Mouse (Mus musculus) heart, embryonic 15.5 days (tissue): ENCODE results near the gene Rasgef1a. TPM values are rescaled to one million over a fixed set of nuclear protein-coding genes. Genes with fewer than 3 reads are reported as not detected.
A peak's percentile ranks its signal among the peaks of the same experiment; 100 is the strongest.

Experiments
- ATAC-seq: fragments of 200-750 bp; cut with Nextera tagmentation; replicated peaks from 2 replicates; pipeline ENCODE4 v1.8.0; 2017; ENCODE audit warnings: low read depth, moderate TSS enrichment; ENCODE audit not compliant: insufficient number of reproducible peaks, insufficient read depth, low FRiP score
- H3K27ac ChIP-seq: fragments of 300-500 bp; sonication (generic); 2 replicates; pipeline ENCODE4 v1.5.1; 2015; ENCODE audit warnings: mild to moderate bottlenecking, inconsistent platforms
- H3K27me3 ChIP-seq: fragments of 300-500 bp; sonication (generic); 2 replicates; pipeline ENCODE4 v1.6.1; 2015; ENCODE audit warnings: inconsistent platforms
- H3K36me3 ChIP-seq: fragments of 300-500 bp; sonication (generic); 2 replicates; pipeline ENCODE4 v1.6.1; 2015; ENCODE audit warnings: mild to moderate bottlenecking, inconsistent platforms
- H3K4me1 ChIP-seq: fragments of 300-500 bp; sonication (generic); replicated peaks from 2 replicates; pipeline ENCODE4 v1.6.1; 2015; ENCODE audit warnings: inconsistent platforms
- H3K4me2 ChIP-seq: fragments of 300-500 bp; sonication (generic); 2 replicates; pipeline ENCODE4 v1.6.1; 2015; ENCODE audit warnings: inconsistent platforms, mild to moderate bottlenecking, moderate library complexity
- H3K4me3 ChIP-seq: fragments of 300-500 bp; sonication (generic); 2 replicates; pipeline ENCODE4 v1.5.1; 2015; ENCODE audit warnings: mild to moderate bottlenecking, inconsistent platforms
- H3K9ac ChIP-seq: fragments of 300-500 bp; sonication (generic); 2 replicates; pipeline ENCODE4 v1.6.1; 2015; ENCODE audit warnings: mild to moderate bottlenecking, inconsistent platforms
- H3K9me3 ChIP-seq: fragments of 300-500 bp; sonication (generic); replicated peaks from 2 replicates; pipeline ENCODE4 v1.6.1; 2016; ENCODE audit warnings: inconsistent platforms
- WGBS: fragments of 180-500 bp; shearing (Covaris S2); methylation state at CpG from one replicate; pipeline ENCODE4 v1.1.7; 2015; ENCODE audit warnings: mixed read lengths; 5-methylcytosine and 5-hydroxymethylcytosine counted together
- polyA plus RNA-seq: library from polyadenylated mRNA; unstranded; fragments of >200 nt; fragmentation: Nextera tagmentation; extraction: Ambion mirVana; gene quantifications from 2 replicates; pipeline ENCODE4 v1.2.1, GENCODE M21; 2015

The Rasgef1a gene
- 0.53 and 0.65 TPM in 2 replicates for polyA plus RNA-seq

DNA sequence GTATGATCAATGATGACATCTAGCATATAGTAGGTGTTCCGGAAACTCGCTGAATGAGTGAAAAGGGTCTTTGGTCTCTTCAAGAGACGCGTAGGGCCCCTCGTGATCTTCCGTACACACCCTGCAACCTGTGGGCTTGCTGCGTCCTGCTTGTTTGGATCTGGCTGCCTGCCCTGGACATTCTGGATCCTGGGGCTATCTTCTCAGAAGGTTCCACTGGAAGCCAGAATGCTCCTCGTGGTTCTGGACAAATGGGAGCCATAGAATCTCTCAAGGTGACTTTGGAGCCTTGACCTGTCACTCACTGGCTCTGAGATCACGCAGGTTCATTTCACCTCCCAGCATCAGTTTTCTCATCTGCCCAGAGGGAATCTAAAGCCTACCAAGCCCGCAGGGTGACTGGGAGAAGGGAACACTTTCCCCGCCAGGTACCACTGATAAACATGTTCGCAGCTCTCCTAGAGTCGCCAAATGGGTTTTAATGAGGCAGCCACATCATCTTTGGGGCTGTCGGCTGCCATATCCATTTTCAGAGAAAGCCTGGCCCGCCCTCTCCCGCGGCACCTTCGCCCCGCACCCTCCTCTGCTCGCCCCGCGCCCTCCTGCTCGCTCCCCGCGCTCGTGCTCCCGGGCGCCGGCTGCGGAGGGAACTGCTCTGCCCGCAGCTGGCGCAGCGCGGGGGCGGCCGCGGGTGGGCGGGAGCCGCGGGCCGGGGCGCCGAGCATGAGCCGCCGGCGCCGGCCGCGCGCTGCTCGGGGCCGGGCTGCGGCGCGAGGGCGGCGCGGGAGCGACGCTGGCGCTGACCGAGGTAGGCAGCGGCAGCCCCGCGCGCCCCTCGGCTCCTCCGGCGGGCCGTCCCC, at the start of gene Rasgef1a:
Gene Rasgef1a, plus strand, starts transcription at position 683 of the 860 bp plus-strand sequence.
- Histone ChIP-seq H3K27ac (no peak within 1 kb of the TSS), H3K27me3 (peaks cover 56% of the 10 kb centered on the region), H3K4me1 (peaks cover 9% of the 10 kb centered on the region), H3K36me3 (no peaks in the 10 kb centered on the region), H3K9me3 (no peaks in the 10 kb centered on the region), H3K4me2 (peak within 1 kb of the TSS; percentile 95), H3K9ac (peak within 1 kb of the TSS; percentile 52; the same call in 1 of the 2 replicates), H3K4me3 (peak within 1 kb of the TSS; percentile 51)
- WGBS, result 10% methylated on average over 68 of the region's 70 CpGs
- ATAC-seq, result no peak

DNA sequence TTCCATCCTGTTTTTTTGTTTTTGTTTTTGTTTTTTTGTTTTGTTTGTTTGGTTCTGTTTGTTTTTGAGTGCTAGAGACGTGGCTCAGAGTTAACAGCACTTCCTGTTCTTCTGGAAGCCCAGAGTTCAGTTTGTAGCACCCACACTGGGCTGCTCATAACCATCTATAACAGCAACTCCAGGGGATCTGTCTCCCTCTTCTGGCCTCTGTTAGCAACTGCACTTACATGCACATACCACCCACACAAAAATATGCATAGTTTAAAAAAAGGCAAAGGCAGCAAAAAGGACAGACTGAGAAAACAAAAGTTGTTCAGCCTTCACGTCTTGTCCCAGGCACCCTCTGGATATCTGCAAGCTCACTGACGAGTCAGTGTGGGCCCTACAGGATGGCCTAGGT, 48.0 kb upstream of the Rasgef1a start:
- no peak overlapping the region for H3K9ac ChIP-seq
- no peak overlapping the region for H3K4me2 ChIP-seq
- no peak overlapping the region for H3K4me3 ChIP-seq
- no peak overlapping the region for H3K27ac ChIP-seq
- H3K9me3 ChIP-seq, result no peaks in the 10 kb centered on the region
- peaks cover 11% of the 10 kb centered on the region for H3K4me1 ChIP-seq
- H3K27me3 ChIP-seq, result no peaks in the 10 kb centered on the region
- H3K36me3 ChIP-seq, result no peaks in the 10 kb centered on the region
- WGBS, result 82% methylated on average over 3 of the region's 3 CpGs
- no peak for ATAC-seq

DNA sequence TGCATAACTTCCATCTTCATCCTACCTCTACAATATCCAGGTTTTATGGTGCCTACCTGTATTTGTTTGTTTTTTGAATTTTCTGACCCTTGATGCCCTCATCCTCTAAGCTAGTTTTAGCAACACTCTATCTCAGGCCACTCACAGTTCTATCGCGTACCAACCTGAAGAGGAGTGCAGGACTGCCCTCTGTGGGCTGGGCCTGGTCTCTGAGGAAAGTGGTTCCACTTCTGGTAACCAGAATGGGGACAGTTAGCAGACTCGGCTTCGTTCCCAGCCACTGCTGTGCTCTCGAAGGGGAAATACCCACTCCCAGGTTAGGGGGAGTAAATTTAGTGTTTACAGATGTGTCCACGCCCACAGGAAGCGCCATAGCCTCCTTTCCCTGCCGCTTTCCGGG, 44.5 kb upstream of the Rasgef1a start:
- Histone ChIP-seq H3K4me2 (peak overlapping the region; percentile 32; the same call in 1 of the 2 replicates), H3K9ac (no peak overlapping the region), H3K4me3 (no peak overlapping the region), H3K27ac (0 out of 2 replicates have a peak overlapping the region, but pooled peaks have one; percentile 12), H3K9me3 (no peaks in the 10 kb centered on the region), H3K36me3 (no peaks in the 10 kb centered on the region), H3K4me1 (peaks cover 11% of the 10 kb centered on the region), H3K27me3 (no peaks in the 10 kb centered on the region)
- 23% methylated on average over 9 of the region's 9 CpGs for WGBS
- ATAC-seq, result no peak

DNA sequence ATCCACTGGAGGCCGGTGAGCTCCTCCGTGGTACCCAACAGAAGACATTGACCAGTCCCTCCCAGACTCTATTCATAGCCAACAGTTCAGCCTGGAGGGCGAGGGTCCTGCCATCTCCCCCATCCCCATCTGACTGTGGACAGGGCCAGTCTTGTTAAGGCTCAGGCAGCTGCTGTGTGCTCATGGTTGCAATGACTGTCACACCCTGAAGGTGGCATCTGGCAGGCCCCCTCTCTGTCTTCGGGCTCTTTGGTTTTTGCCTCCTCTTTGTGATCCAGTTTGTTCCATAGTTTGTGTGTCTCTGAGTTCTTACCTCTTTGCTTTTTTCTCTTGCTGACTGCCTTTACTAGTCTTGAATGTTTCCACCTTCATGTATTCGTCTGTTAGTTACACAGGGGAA, 24.1 kb upstream of the Rasgef1a start:
- WGBS, result 44% methylated on average over 5 of the region's 5 CpGs
- Histone ChIP-seq H3K36me3 (no peaks in the 10 kb centered on the region), H3K4me1 (no peaks in the 10 kb centered on the region), H3K4me3 (no peak overlapping the region), H3K27ac (no peak overlapping the region), H3K9ac (no peak overlapping the region), H3K27me3 (no peaks in the 10 kb centered on the region), H3K4me2 (no peak overlapping the region), H3K9me3 (no peaks in the 10 kb centered on the region)
- no peak for ATAC-seq

DNA sequence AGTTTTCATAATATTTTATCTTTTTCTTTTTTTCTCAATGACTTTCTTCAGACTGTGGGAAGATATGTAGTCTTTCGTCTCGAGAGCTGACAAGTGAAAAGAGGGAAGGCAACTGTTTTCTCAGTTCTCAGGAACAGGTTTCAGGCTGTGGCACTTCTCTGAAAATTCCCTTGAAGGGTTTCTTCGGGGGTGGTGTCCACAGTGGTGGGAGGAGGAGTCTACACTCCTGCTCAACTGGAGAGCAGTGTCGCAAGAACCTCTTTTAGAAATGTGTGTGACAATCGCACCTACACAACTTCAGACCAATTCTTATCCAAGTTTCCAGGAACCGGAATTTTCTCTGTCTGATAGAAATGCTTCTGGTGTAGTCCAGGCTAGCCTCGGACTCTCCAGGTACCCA, 22.0 kb upstream of the Rasgef1a start:
- Histone ChIP-seq H3K4me1 (no peaks in the 10 kb centered on the region), H3K9ac (no peak overlapping the region), H3K36me3 (no peaks in the 10 kb centered on the region), H3K27ac (no peak overlapping the region), H3K4me2 (no peak overlapping the region), H3K27me3 (no peaks in the 10 kb centered on the region), H3K4me3 (no peak overlapping the region), H3K9me3 (no peaks in the 10 kb centered on the region)
- WGBS, result 81% methylated on average over 7 of the region's 7 CpGs
- ATAC-seq, result no peak

DNA sequence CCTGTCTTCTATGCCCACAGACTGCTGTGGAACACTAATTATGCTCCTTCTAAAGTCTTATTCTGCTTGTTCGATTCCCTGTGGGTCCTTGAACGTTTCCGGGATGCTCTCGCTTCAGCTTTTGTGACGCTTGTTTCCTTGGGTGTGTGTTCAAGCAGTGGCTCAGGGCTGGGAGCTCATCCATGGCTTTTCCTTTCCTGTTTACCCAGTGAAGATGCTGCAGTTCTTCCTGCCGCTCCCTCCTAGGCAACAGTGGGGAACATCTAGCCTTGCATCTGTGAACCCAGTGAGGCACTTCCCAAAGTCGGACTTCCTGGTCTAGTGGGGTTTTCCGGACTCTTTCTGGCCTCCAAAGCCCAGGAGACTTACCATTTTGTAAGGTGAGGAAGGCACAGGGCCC, 20.6 kb upstream of the Rasgef1a start:
- WGBS, result 64% methylated on average over 8 of the region's 8 CpGs
- Histone ChIP-seq H3K36me3 (no peaks in the 10 kb centered on the region), H3K27me3 (peaks cover 4% of the 10 kb centered on the region), H3K27ac (no peak overlapping the region), H3K4me2 (no peak overlapping the region), H3K9ac (no peak overlapping the region), H3K9me3 (no peaks in the 10 kb centered on the region), H3K4me1 (no peaks in the 10 kb centered on the region), H3K4me3 (no peak overlapping the region)
- no peak for ATAC-seq

DNA sequence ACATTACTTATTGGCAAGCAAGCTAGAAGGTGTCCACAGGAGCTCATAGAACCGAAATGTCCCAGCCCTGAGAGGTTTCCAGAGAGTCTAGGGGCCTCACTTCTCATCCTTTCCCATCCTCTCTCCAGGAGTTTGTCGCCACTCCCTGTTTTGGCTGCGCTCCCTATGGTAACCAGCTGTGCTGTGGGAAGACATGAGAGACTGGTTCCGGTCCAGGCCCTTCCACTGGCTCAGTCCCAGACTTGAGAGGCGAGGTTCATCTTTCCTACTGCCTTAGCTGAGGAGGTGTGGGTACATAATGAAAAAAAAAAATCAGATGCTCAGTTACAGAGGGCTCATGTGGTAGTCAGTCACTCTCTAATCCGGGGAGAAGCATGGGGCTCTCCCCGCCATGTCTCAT, 19.9 kb upstream of the Rasgef1a start:
- Histone ChIP-seq H3K27ac (no peak overlapping the region), H3K9ac (no peak overlapping the region), H3K36me3 (no peaks in the 10 kb centered on the region), H3K27me3 (peaks cover 10% of the 10 kb centered on the region), H3K4me1 (no peaks in the 10 kb centered on the region), H3K4me3 (no peak overlapping the region), H3K9me3 (no peaks in the 10 kb centered on the region), H3K4me2 (no peak overlapping the region)
- 69% methylated on average over 7 of the region's 7 CpGs for WGBS
- no peak for ATAC-seq

DNA sequence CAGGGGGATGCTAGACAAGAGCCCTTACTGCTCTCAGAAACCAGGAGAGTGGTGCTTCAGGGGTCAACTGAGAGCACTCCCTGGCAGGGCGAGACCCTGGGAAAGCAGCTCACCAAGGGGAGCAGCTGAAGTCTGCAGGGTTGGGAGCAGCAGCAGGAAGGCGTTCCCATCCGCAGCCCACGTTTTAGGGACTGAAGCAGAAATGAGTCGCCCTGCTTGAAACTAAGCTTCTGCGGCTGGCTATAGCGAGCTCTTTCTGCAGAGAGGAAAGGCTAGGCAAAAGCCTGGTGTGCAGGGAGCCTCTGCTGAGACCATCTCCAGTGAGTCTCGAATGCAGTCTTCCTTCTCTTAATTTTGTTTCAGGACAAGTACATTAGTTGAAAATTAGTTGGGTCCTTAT, 19.3 kb upstream of the Rasgef1a start:
- 52% methylated on average over 8 of the region's 8 CpGs for WGBS
- H3K27ac ChIP-seq, result no peak overlapping the region
- H3K4me2 ChIP-seq, result no peak overlapping the region
- no peak overlapping the region for H3K4me3 ChIP-seq
- H3K9me3 ChIP-seq, result no peaks in the 10 kb centered on the region
- peaks cover 16% of the 10 kb centered on the region for H3K27me3 ChIP-seq
- H3K36me3 ChIP-seq, result no peaks in the 10 kb centered on the region
- no peak overlapping the region for H3K9ac ChIP-seq
- ATAC-seq, result no peak
- H3K4me1 ChIP-seq, result no peaks in the 10 kb centered on the region

DNA sequence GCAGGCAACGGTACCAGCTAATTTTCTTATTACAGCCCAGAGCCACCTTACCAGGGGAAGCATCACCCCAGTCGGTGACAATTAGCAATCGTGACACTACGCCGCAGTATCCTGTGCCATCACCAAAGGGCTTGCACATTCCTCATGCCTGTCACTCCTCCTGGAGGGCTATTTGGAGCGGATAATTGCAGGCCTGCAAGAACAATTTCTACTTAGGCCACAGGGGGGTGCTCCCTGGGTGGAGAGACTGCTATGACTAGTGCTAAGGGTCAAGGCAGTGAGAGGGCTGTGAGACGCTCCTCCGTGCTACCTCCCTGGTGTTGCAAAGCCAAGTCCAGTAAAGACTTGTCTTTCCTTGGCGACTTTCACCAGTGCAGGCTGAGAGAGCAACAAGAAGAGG, 16.1 kb upstream of the Rasgef1a start:
- ATAC-seq, result no peak
- H3K27ac ChIP-seq, result no peak overlapping the region

DNA sequence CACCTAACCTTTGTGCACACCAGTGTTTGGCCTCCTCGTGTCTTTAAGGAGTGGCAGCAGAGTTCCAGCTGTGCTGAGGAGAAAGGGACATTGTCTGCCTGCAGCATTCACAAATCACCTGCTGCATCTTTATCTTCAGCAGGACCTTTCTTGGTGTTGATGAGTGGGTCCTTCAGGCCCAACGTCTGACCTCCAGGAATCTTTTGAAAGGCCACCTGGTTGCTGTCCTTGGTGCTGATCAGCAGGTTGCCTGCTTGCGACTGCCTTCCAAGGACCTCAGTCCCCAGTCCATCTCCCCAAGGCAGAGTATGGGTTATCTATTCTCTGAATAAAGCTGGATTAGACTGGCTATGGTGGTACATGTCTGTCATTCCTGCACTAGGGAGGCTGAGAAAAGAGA, 10.0 kb upstream of the Rasgef1a start:
- ATAC-seq, result no peak
- H3K9me3 ChIP-seq, result no peaks in the 10 kb centered on the region

More for the DNA sequence above, 16.1 kb upstream of the Rasgef1a start:
- WGBS, result 37% methylated on average over 9 of the region's 9 CpGs
- Histone ChIP-seq H3K27me3 (peaks cover 37% of the 10 kb centered on the region), H3K9ac (no peak overlapping the region), H3K9me3 (no peaks in the 10 kb centered on the region), H3K4me2 (no peak overlapping the region), H3K4me1 (no peaks in the 10 kb centered on the region), H3K4me3 (no peak overlapping the region), H3K36me3 (no peaks in the 10 kb centered on the region)

DNA sequence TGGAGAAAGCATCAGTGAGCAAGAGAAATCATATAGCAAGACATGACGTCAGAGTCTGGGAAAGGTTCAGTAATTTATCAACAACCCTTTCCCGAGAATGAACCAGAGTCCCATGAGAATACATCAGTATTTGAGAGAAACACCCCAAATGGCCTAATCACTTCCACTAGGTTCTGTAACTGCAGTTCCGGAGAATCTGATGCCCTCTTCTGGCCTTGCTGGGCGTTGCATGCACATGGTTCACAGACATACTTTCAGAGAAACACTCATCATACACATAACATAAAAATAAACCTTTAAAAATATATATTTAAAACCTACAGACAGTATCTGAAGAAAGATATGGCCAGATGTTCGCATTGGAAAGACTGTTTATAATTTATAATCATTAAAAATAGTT, 3.9 kb upstream of the Rasgef1a start:
- 45% methylated on average over 5 of the region's 5 CpGs for WGBS
- Histone ChIP-seq H3K9ac (no peak overlapping the region), H3K9me3 (no peaks in the 10 kb centered on the region), H3K36me3 (no peaks in the 10 kb centered on the region), H3K4me1 (peaks cover 9% of the 10 kb centered on the region), H3K4me3 (no peak overlapping the region), H3K27ac (no peak overlapping the region), H3K27me3 (peaks cover 24% of the 10 kb centered on the region), H3K4me2 (no peak overlapping the region)
- no peak for ATAC-seq

More for the DNA sequence above, 10.0 kb upstream of the Rasgef1a start:
- Histone ChIP-seq H3K4me2 (no peak overlapping the region), H3K27me3 (peaks cover 34% of the 10 kb centered on the region), H3K4me1 (no peaks in the 10 kb centered on the region), H3K4me3 (no peak overlapping the region), H3K27ac (no peak overlapping the region), H3K9ac (no peak overlapping the region), H3K36me3 (no peaks in the 10 kb centered on the region)
- 20% methylated on average over 3 of the region's 3 CpGs for WGBS
